Comparison of ENCODE assay signal across 9 mouse cellular contexts in the genomic region with DNA sequence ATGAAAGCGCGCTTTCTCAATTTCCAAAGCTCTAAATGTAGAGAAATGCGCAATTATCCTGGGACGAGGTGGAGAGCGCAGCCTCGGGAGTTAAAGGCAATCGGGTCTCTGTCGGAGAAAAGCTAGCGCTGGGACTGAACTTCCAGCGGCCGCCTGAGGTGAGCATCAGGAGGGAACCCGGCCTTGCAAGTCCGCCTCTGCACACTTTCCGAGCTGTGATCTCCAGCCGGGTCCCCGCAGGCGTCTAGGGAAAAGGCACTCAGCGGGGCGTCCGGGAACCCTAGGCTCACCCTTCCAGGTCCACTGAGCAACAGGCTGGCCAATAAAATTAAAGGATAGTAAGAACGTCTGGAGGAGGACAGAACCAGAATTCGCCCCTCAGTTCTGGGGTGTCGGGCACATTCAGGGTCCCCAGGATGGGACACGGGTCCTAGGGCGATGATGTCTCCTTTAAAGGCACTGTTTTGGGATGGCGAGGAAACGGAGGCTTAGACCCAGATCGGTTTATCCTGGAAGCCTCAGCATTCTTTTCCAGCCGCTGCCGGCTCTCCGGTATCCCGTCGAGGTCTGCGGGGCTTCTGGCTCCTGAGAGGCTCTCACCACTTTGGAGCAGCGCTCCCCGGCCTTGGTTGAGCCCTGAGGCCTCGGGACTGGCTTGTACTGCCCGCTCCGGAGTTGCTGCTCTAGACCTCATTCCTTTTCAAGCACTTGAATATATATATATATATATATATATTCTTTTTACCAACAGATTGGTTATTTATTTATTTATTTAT.
A peak's percentile ranks its signal among the peaks of the same experiment; 100 is the strongest.
DNase-seq lines count a peak whose midpoint lies in the region; ATAC-seq and TF ChIP-seq lines count a peak whose summit lies in the region.
"Had no signal": no experiment of that assay in that cellular context is flagged by ENCODE, and none has a peak within 500 bp of the region (broad histone marks: within the 10 kb centered on the region; RNA-seq: fewer than 3 reads in every experiment).

No protein-coding gene starts in this region.

- H3K27ac ChIP-seq in heart, embryonic 13.5 days (replicated peaks), result no peak overlapping the region
- no peak overlapping the region for H3K27ac ChIP-seq in heart, adult 2 months
- H3K27ac ChIP-seq in forebrain, postnatal 0 days (ENCODE audit: low read depth, low read length), result peak overlapping the region; percentile 64
- no peak overlapping the region for H3K27ac ChIP-seq in liver, embryonic 13.5 days

- no peak for TF ChIP-seq POLR2A in heart, adult 2 months (IDR thresholded peaks at IDR 0.05; ENCODE audit: insufficient read depth, low read depth, low read length)

- 2% methylated on average over 39 of the region's 39 CpGs for WGBS in heart, embryonic 13.5 days
- WGBS in heart, adult 2 months, result 2% methylated on average over 39 of the region's 39 CpGs
- under 1% methylated on average over 39 of the region's 39 CpGs for WGBS in forebrain, postnatal 0 days
- WGBS in liver, embryonic 13.5 days (ENCODE audit: insufficient replicate concordance), result 2% methylated on average over 39 of the region's 39 CpGs

- TF ChIP-seq EP300 in heart, adult 2 months (IDR thresholded peaks at IDR 0.05; ENCODE audit: insufficient read depth, low read depth, low read length), result no peak

- H3K4me2 ChIP-seq in heart, embryonic 13.5 days, result peak overlapping the region; percentile 80
- peak overlapping the region; percentile 48 for H3K4me2 ChIP-seq in forebrain, postnatal 0 days (ENCODE audit: low read depth)
- peak overlapping the region; percentile 33 for H3K4me2 ChIP-seq in liver, embryonic 13.5 days

- peaks cover 70% of the 10 kb centered on the region for H3K27me3 ChIP-seq in heart, embryonic 13.5 days (replicated peaks)
- peaks cover 11% of the 10 kb centered on the region for H3K27me3 ChIP-seq in heart, adult 2 months (ENCODE audit: control insufficient read depth, insufficient read depth, low read length)
- peaks cover 58% of the 10 kb centered on the region for H3K27me3 ChIP-seq in forebrain, postnatal 0 days (ENCODE audit: insufficient read depth, low read length)
- peaks cover 72% of the 10 kb centered on the region for H3K27me3 ChIP-seq in liver, embryonic 13.5 days

- intact Hi-C loops in heart, adult 2 months (cut with DNase I), result no loop called here

- H3K4me3 ChIP-seq in heart, embryonic 13.5 days, result peak overlapping the region; percentile 50
- H3K4me3 ChIP-seq in heart, adult 2 months, result no peak overlapping the region
- peak overlapping the region; percentile 34 for H3K4me3 ChIP-seq in forebrain, postnatal 0 days (ENCODE audit: low read depth, low read length)
- H3K4me3 ChIP-seq in liver, embryonic 13.5 days (replicated peaks), result peak overlapping the region; percentile 25

- peaks cover 24% of the 10 kb centered on the region for H3K4me1 ChIP-seq in heart, embryonic 13.5 days
- no peaks in the 10 kb centered on the region for H3K4me1 ChIP-seq in heart, adult 2 months (ENCODE audit: control insufficient read depth, insufficient read depth, low read length)
- no peaks in the 10 kb centered on the region; the same call in 1 of the 2 replicates for H3K4me1 ChIP-seq in forebrain, postnatal 0 days (ENCODE audit: insufficient read depth)
- H3K4me1 ChIP-seq in liver, embryonic 13.5 days (replicated peaks), result no peaks in the 10 kb centered on the region

- H3K9me3 ChIP-seq in heart, embryonic 13.5 days, result no peaks in the 10 kb centered on the region
- no peaks in the 10 kb centered on the region for H3K9me3 ChIP-seq in forebrain, postnatal 0 days (ENCODE audit: low read length)
- no peaks in the 10 kb centered on the region for H3K9me3 ChIP-seq in liver, embryonic 13.5 days (replicated peaks)

- H3K9ac ChIP-seq in heart, embryonic 13.5 days, result peak overlapping the region; percentile 69
- H3K9ac ChIP-seq in heart, adult 2 months (ENCODE audit: low read depth, low read length), result no peak overlapping the region
- peak overlapping the region; percentile 33 for H3K9ac ChIP-seq in forebrain, postnatal 0 days
- no peak overlapping the region for H3K9ac ChIP-seq in liver, embryonic 13.5 days

- no peak for TF ChIP-seq CTCF in heart, adult 2 months (IDR thresholded peaks at IDR 0.05)
- TF ChIP-seq CTCF in forebrain, postnatal 0 days (IDR thresholded peaks at IDR 0.05; ENCODE audit: low read depth), result no peak

- H3K79me2 ChIP-seq in heart, adult 2 months (replicated peaks; ENCODE audit: control insufficient read depth, insufficient read depth, low read length), result no peaks in the 10 kb centered on the region

- no peaks in the 10 kb centered on the region for H3K36me3 ChIP-seq in heart, embryonic 13.5 days
- no peaks in the 10 kb centered on the region for H3K36me3 ChIP-seq in heart, adult 2 months (ENCODE audit: control insufficient read depth, insufficient read depth, low read length)
- no peaks in the 10 kb centered on the region for H3K36me3 ChIP-seq in forebrain, postnatal 0 days (ENCODE audit: insufficient read depth)
- H3K36me3 ChIP-seq in liver, embryonic 13.5 days, result no peaks in the 10 kb centered on the region
- H3K36me3 ChIP-seq: G1E had no signal

- no peak for ATAC-seq in heart, embryonic 13.5 days (ENCODE audit: extremely low read depth, insufficient number of reproducible peaks, low FRiP score, low TSS enrichment)
- peak; percentile 45 for ATAC-seq in forebrain, postnatal 0 days
- no peak for ATAC-seq in liver, embryonic 13.5 days (ENCODE audit: low read depth)

- no peak for DNase-seq in heart, adult 2 months
- DNase-seq in Muller cell, postnatal 12 days (ENCODE audit: inconsistent ontology term), result peak; percentile 46
- peak; percentile 57 for DNase-seq in forebrain, postnatal 0 days
- no peak for DNase-seq in liver, embryonic 13.5 days
- no peak for DNase-seq in T-cell, adult 2 months (ENCODE audit: low spot score)
- no peak for DNase-seq in adipocyte (ENCODE audit: low spot score)
- DNase-seq in thymus, postnatal 25 days, result no peak

Comparison
In these comparisons a context has a peak if more than half of its experiments do, and no peak if none do; other contexts are left out.
1. H3K9ac ChIP-seq: peak in heart, embryonic 13.5 days (single experiment) and forebrain, postnatal 0 days (single experiment); none in heart, adult 2 months (single experiment) and liver, embryonic 13.5 days (single experiment).
2. DNase-seq: peak in Muller cell, postnatal 12 days (single experiment) and forebrain, postnatal 0 days (single experiment); none in heart, adult 2 months (0 of 2), liver, embryonic 13.5 days (single experiment), T-cell, adult 2 months (single experiment), adipocyte (single experiment) and thymus, postnatal 25 days (single experiment).
3. Peak in every context shown above with its lines, with median percentiles within 50 percentile points of each other: H3K4me2 ChIP-seq.